Mouse (Mus musculus): ENCODE measurements around the gene Irgq.

GRCm38 (mm10) chr7:24481474-24482207, 48.8 kb upstream of the Irgq start, which contains the start of gene Cadm4:
- no peak for TF ChIP-seq POLR2A (IDR thresholded peaks at IDR 0.05; ENCODE audit: low read depth, low read length)
- TF ChIP-seq CTCF (IDR thresholded peaks at IDR 0.05; ENCODE audit: borderline replicate concordance, insufficient read depth, low read length), result no peak
